Mouse (Mus musculus): Measurements from ENCODE around the gene Pi4kb.

Pi4kb gene

DNA sequence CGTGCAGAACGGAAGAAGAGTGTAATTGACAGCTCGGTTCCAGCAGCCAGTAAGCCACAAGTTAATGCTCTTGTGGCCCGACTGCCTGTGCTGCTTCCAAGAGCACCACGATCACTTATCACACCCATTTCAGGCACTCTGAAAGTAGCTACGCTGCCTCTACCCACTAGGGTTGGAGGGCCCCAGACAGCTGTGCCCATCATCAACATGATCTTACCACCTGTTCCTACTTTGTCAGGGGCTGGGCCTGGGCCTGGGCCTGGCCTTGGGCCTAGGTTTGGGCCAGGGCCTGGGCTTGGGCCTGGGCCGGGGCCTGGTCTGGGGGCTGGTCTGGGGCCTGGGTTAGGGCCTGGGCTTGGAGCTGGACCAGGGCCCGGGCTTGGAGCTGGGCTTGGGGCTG, 16.2 kb upstream of the Pi4kb start:
- no peak for DNase-seq

GRCm38 (mm10) chr3:94959871-94960270, 14.7 kb upstream of the Pi4kb start:
- DNase-seq = no peak

DNA sequence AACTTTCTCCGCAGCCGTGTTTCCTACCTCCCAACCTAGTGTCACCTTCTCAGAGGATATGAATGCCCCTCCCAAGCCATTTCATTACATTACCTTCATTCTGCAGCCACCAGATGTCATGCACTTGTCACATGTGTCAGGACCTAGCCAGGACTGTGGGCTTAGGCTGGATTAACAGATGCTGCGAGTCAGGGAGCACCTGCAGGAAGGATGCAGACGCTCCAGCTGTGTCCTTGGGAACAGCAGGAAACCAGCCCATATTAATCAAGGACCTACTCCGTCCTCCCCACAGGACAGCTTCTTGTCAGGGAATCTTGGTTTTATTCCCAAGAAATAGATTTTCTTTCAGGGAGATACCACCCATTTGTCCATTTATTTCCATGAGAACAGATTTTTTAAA, 14.2 kb upstream of the Pi4kb start:
- no peak for DNase-seq

- no peak for DNase-seq
These were observed 9.5 kb upstream of the Pi4kb start for GRCm38 (mm10) chr3:94964989-94965388.

- no peak for DNase-seq
These were observed 8.7 kb upstream of the Pi4kb start for GRCm38 (mm10) chr3:94965878-94966277.

DNA sequence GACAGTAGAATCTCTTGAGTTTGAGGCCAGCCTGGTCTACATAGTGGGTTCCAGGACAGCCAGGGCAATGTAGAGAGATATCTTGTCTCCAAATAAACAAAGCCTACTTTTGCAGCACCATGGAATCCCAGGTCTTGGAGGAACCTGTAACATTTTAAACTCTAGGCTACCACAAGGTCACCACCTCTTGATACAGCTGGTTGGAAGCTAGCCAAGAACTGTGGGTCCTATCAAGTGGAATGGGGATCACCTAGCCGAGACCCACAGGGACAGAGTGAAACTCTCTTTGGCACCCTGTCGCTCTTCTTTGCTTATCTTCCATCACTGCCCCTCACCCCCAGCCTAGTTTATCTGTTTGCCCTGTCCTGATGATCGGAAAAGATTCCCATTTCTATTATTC, 2.0 kb upstream of the Pi4kb start:
- DNase-seq = no peak

DNA sequence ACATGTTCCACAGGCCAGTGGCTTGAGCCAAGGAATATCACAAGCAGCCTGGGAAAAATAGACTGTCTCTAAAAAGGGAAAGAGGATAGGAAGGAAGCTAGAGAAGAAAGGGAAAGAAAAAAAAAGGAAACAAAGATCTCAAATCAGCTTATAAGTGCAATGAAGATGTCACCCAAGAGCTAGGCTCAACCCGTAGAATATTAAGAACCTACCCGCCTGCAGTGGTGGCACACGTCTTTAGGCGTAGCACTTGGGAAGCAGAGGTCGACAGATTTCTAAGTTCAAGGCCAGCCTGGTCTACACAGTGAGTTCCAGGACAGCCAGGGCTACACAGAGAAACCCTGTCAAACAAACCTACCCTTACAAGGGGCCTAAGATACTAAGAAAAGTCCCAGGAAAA, 911 bp upstream of the Pi4kb start:
- no peak for DNase-seq

DNA sequence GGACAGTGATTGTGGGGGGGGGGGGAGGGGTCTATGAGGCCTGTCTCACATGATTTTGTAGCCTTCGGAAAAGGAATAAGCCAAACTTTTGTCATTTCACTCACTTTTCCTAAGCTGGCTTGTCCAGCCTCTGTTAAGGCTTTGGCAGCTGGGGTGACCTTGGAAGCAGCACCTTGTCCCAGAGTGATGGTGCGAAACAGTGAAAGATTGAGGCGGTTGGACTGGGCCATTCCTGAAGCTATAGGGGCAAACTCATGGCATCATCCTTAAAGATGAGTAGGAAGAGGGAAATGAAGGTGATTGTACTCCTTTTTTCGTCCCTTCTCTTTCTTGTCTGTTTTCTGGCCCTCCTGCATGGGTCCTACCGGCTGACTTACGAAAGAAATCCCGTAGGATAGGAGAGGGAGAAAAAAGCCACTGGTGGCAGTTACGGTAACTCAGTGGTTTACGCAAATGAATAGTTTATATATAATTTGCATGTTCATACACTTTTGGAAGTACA, 454 bp upstream of the Pi4kb start:
- DNase-seq = no peak

DNA sequence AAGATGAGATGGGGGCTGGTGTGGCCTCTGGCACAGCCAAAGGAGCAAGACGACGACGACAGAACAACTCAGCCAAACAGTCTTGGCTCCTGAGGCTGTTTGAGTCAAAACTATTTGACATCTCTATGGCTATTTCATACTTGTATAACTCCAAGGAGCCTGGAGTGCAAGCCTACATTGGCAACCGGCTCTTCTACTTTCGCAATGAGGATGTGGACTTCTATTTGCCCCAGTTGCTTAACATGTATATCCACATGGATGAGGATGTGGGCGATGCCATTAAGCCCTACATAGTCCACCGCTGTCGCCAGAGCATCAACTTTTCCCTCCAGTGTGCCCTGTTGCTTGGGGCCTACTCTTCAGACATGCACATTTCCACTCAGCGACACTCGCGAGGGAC, 9.8 kb downstream of the Pi4kb start:
- no peak for DNase-seq

DNA sequence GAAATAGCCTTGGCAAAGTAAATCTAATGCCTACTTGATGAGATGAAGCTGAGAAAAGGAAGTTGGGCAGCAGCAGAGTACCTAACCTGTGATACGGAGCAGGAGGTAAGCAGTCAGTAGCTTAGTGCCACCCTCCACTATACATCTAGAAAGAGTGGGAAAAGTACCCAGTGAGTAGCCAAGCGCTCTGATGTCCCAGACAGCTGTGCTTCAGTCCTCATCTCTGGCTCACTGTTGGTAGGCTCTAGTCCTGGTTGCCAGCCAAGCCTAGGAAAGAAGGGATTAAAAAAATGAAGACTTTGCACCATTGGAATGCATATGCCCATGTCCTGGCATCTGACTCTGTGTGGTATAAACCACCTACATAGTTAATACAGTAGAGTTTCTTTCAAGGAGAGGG, 11.0 kb downstream of the Pi4kb start:
- DNase-seq = peak in 1 of 2 experiments; percentile 25

DNA sequence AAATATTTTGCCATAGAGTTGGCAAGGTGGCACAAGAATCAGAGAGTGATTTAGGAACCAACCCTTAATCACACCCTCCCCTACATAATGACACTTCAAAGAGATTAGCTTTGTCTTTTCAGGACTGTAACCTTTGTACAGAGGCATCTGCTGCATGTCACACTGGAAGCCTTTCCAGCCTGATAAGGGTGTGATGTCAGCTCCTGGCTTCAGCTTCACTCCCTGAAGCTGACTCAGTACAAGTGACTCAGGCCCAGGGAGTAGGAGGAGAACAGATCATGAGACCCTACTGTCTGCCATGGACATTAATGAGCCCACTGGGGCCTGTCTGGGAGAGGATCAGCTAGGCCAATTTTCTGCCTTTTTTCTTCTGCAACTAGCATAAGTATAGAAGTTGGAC, 13.0 kb downstream of the Pi4kb start:
- DNase-seq = peak in 1 of 2 experiments; percentile 32

DNA sequence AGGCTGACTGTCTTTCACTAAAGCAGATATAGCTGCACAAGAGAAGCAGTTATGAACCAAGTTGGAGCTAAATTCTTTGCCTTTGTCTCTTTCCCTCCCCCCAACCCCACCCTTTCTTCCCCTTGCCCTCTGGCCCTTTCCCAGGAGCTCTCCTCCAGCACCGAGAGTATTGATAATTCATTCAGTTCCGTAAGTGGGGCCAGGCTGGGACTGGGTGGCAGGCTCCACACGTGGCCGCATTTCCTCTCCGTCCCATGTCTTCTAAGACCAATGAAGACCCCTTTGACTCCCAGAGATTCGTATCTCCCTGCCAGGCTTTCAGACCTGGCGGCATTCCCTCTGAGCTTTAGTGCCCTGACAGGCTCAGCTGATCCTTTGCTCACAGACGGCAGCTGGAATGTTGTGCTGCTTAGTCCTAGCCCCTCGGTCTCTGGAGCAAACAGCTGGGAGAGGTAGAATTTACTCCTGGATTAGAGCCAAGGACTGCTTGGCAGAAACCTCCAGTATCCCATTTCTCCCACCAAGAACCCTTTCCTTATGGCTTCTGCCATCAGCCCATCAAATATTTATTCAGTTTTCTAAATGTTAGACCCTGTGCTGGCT, 14.7 kb downstream of the Pi4kb start:
- no peak for DNase-seq

GRCm38 (mm10) chr3:94996946-94997345, 22.4 kb downstream of the Pi4kb start:
- peak; percentile 52 to 85 for DNase-seq

DNA sequence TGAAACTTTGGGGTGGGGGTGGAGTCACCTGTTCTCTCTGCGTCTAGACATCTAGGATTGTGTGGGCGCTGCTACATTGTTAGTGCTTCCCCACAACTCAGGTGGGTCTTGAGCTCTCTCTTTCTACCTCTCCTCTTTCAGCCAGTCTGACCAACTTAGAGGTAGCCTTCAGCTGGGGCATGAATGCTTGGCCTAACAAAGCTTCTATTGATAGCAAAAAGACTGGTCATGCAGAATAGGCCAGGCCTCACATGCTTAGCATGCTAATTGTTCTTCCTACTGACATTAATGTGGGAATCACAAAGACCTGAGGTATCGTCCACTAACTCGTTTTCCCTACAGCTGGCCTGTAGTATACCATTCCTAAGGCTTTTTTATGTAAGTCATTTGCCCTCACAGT, 28.0 kb downstream of the Pi4kb start:
- DNase-seq = no peak

- no peak for DNase-seq
These were observed 28.7 kb downstream of the Pi4kb start for GRCm38 (mm10) chr3:95003273-95003672.

DNA sequence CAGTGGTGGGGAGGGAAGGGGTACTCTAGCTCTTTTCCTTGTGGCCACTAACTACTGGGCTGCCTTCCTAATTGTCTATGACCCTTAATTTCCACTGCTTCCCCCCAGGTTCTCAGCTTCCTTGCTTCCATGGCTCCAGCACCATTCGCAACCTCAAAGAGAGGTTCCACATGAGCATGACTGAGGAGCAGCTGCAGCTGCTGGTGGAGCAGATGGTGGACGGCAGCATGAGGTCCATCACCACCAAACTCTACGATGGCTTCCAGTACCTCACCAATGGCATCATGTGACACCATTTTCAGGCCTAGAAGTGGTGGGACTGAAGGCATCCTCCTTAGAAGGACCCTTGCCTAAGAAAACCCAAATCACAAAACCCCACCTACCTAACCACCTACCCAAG, 31.1 kb downstream of the Pi4kb start:
- no peak for DNase-seq

- DNase-seq = no peak
These were observed 33.2 kb downstream of the Pi4kb start for GRCm38 (mm10) chr3:95007706-95008105.

DNA sequence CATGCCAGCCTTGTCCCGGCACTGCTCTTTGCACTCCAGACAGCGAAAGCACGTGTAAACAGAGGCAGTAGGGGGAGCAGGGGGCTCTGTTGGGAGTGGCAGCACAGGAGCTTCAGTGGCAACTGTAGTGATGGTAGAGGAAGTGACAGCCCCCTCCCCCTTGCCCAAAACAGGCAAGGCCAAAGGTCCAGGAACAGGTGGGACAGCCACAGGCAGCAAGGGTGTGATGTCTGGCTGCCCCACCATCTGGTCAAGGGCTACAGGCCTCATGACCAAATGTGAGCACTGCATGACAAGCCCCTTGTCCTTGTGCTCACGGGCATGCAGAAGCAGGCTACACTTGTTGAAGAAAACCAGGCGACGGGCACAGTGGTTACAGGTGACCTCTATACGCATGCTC, 35.9 kb downstream of the Pi4kb start:
- DNase-seq = no peak

- DNase-seq = no peak
These were observed 38.5 kb downstream of the Pi4kb start for GRCm38 (mm10) chr3:95012982-95013381.

DNA sequence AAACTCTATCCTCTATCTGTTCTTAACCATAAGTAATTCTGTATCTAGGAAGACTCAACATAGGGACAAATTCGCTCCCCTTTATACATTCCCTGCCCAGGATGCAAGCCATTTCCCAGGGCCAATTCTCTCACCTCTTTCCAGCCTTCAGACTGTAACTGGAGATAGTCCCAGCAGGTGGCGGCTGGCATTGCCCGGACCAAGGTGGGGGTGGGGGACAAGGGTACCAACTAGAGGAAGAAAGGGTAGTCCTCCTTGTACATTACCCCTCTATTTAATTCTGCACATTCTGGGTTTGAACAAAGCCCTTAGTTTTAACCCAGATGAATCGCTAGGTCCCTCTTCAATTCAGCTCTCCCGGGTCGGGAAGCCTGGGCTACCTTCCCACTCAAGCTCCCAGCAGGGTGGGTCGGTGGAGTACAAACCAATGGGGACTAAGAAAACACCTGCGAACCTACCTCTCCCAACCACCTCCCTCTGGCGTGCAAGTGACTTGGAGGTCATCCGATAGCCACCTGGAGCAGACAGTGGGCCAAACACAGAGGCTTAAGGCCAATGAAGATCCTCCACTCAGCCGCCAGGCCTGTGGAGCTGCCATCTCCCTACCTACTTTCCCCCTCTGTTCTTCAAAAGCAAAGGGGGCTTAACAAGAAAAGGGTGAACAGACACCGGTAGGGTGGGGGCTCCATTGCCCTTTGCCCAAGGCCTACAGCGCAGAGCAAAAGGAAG, 39.3 kb downstream of the Pi4kb start:
- no peak for DNase-seq

DNA sequence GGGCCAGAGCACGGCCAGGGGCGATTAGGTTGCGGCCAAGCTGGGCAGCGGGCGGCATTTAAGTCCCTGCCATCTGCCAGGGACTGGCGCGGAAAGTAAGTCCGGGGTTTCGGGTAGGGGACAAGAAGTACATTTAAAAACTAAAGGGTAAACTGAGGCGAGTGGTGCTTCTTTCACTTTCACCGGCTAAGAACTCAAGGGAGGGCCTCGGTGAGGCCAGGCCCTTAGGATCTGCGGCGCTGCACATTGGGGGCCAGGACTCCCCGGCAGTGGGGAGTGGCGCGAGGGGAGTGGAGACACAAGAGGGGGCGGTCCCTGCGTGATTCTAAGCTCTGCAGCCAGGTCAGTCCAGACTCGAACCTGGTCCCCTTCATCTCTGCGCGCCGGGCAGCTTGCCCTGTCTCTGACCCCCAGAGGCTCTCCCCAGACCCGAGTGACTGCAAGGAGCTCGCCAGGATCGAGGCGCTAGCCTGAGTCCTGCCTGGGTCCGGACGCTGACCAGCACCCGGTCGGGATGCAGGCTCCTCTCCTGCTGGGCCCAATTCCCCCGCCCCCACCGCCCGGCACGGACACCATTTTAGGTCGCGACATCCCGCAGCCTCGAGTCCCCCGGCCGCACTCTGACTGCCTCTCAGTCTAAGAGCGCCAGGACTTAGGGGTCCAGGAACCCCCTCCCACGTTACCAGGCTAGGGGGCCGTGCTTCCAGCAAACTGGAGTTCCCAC, 40.1 kb downstream of the Pi4kb start:
- DNase-seq = peak; percentile 38 to 49

DNA sequence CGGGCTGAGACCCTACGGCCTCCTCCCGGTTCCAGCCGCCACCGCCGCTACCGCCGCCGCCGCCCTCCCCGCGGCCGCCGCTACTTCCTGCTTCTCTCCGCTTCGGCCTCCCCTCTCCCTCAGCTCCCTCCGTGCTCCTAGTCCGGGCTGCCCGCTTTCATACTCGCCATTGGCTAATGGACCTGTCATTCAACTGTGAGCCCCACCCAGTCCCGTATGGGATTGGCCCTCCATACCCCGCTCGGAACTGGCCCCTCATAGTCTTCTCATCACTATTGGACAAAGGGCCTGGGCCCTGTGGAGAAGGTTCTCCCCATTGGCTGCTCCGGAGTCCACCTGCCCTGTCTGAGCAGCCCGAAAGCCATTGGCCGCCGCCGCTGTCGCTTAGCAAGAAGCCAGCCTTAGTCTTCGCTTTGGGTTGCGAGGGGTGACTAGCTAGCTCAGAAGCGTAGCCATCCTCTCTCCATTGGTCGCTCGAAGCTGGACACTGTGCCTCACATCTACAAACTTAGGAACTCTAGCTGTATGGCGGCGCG, 40.9 kb downstream of the Pi4kb start, which contains the start of gene Zfp687:
TSS of gene Zfp687 (minus strand) at position 112 of the 536 bp plus-strand sequence.
- DNase-seq = peak; percentile 100

GRCm38 (mm10) chr3:95015891-95016531, 41.5 kb downstream of the Pi4kb start:
- DNase-seq = peak; percentile 98
